Mouse (Mus musculus) spleen, adult 2 months (tissue): ENCODE results near the gene Ppara. TPM values are rescaled to one million over a fixed set of nuclear protein-coding genes. Genes with fewer than 3 reads are reported as not detected.
"Not testable (repeated sequence)": the region's sequence is repeated elsewhere in the genome, so short reads cannot be mapped to it uniquely, and the experiment has no call there.

Experiments used
- DNase-seq, 2 experiments: peaks; one replicate each; pipeline versions ENCODE4 v3.0.0 to v3.0.0-alpha.2; 2012 to 2021; ENCODE audit warnings: low spot score in 2 of 2, low read depth in 1 of 2
- H3K27ac ChIP-seq: fragments of 200-500 bp; 2 replicates; pipeline ENCODE4 v1.5.1; 2012; ENCODE audit warnings: low read length, inconsistent platforms; ENCODE audit not compliant: insufficient read depth
- H3K27me3 ChIP-seq: fragments of 200-500 bp; 2 replicates; pipeline ENCODE4 v1.6.1; 2012; ENCODE audit warnings: mild to moderate bottlenecking, moderate library complexity, low read length, inconsistent platforms; ENCODE audit not compliant: control insufficient read depth, insufficient read depth
- H3K36me3 ChIP-seq: fragments of 200-500 bp; 2 replicates; pipeline ENCODE4 v1.6.1; 2012; ENCODE audit warnings: mild to moderate bottlenecking, low read length, inconsistent platforms; ENCODE audit not compliant: control insufficient read depth, insufficient read depth
- H3K4me1 ChIP-seq: fragments of 200-500 bp; 2 replicates; pipeline ENCODE4 v1.6.1; 2011; ENCODE audit warnings: inconsistent platforms; ENCODE audit not compliant: control insufficient read depth, insufficient read depth, insufficient read length
- H3K4me3 ChIP-seq: fragments of 200-500 bp; 2 replicates; pipeline ENCODE4 v1.5.1; 2011; ENCODE audit warnings: mild to moderate bottlenecking, inconsistent platforms; ENCODE audit not compliant: insufficient read depth, insufficient read length; ENCODE audit errors: extremely low read depth
- CTCF ChIP-seq: fragments of 200-500 bp; IDR thresholded peaks from 2 replicates; pipeline ENCODE4 v1.5.1; 2011; ENCODE audit warnings: mild to moderate bottlenecking, inconsistent platforms; ENCODE audit not compliant: insufficient read depth, insufficient read length, insufficient replicate concordance; ENCODE audit errors: extremely low read depth
- POLR2A ChIP-seq: fragments of 200-500 bp; IDR thresholded peaks from 2 replicates; pipeline ENCODE4 v1.6.1; 2011; ENCODE audit warnings: low read depth, low read length, inconsistent platforms
- WGBS: fragments of 180-500 bp; shearing (Covaris S2); methylation state at CpG from one replicate; pipeline ENCODE4 v1.1.7; 2018; 5-methylcytosine and 5-hydroxymethylcytosine counted together
- polyA plus RNA-seq: library from polyadenylated mRNA; depleted of rRNA; stranded (reverse); fragments of >200 nt; gene quantifications from 2 replicates; pipeline ENCODE4 v1.2.3, GENCODE M21; 2012

Gene Ppara
- polyA plus RNA-seq, 1 experiment: 0.06 TPM

- Histone ChIP-seq H3K36me3 (no peaks in the 10 kb centered on the region), H3K4me3 (no peak overlapping the region), H3K27ac (no peak overlapping the region), H3K27me3 (no peaks in the 10 kb centered on the region), H3K4me1 (no peaks in the 10 kb centered on the region)
- TF ChIP-seq CTCF (no peak), POLR2A (no peak)
- DNase-seq: no peak
- 93% methylated on average over 8 of the region's 8 CpGs for WGBS
These were observed 34.2 kb downstream of the Ppara start for GRCm38 (mm10) chr15:85768991-85769390.

GRCm38 (mm10) chr15:85771306-85772121 lies 36.7 kb downstream of the Ppara start:
- H3K36me3 ChIP-seq: no peaks in the 10 kb centered on the region
- TF ChIP-seq POLR2A (no peak), CTCF (no peak)
- H3K4me3 ChIP-seq: no peak overlapping the region
- H3K4me1 ChIP-seq: no peaks in the 10 kb centered on the region
- 82% methylated on average over 17 of the region's 17 CpGs for WGBS
- no peaks in the 10 kb centered on the region for H3K27me3 ChIP-seq
- DNase-seq: no peak
- no peak overlapping the region for H3K27ac ChIP-seq

GRCm38 (mm10) chr15:85772146-85772740 lies 37.5 kb downstream of the Ppara start:
- no peak for DNase-seq
- H3K4me3 ChIP-seq: no peak overlapping the region

GRCm38 (mm10) chr15:85774419-85774818 lies 39.6 kb downstream of the Ppara start:
- Histone ChIP-seq H3K27me3 (no peaks in the 10 kb centered on the region), H3K4me1 (no peaks in the 10 kb centered on the region), H3K4me3 (no peak overlapping the region), H3K36me3 (no peaks in the 10 kb centered on the region), H3K27ac (no peak overlapping the region)
- no peak for DNase-seq
- 84% methylated on average over 9 of the region's 9 CpGs for WGBS
- TF ChIP-seq CTCF (no peak), POLR2A (no peak)

More at GRCm38 (mm10) chr15:85772146-85772740, 37.5 kb downstream of the Ppara start:
- TF ChIP-seq CTCF (no peak), POLR2A (no peak)
- 55% methylated on average over 11 of the region's 11 CpGs for WGBS
- H3K27ac ChIP-seq: no peak overlapping the region
- H3K4me1 ChIP-seq: no peaks in the 10 kb centered on the region
- no peaks in the 10 kb centered on the region for H3K27me3 ChIP-seq
- no peaks in the 10 kb centered on the region for H3K36me3 ChIP-seq

- H3K4me1 ChIP-seq: no peaks in the 10 kb centered on the region
- TF ChIP-seq POLR2A (no peak), CTCF (no peak)
- 90% methylated on average over 7 of the region's 7 CpGs for WGBS
- H3K4me3 ChIP-seq: no peak overlapping the region
- H3K36me3 ChIP-seq: no peaks in the 10 kb centered on the region
- H3K27ac ChIP-seq: no peak overlapping the region
- DNase-seq: no peak
- no peaks in the 10 kb centered on the region for H3K27me3 ChIP-seq
These were observed 40.2 kb downstream of the Ppara start for GRCm38 (mm10) chr15:85775001-85775400.

- no peak for DNase-seq
- Histone ChIP-seq H3K27ac (no peak overlapping the region), H3K4me1 (no peaks in the 10 kb centered on the region), H3K4me3 (no peak overlapping the region), H3K27me3 (no peaks in the 10 kb centered on the region), H3K36me3 (no peaks in the 10 kb centered on the region)
- WGBS: 55% methylated on average over 2 of the region's 2 CpGs
- no peak for TF ChIP-seq POLR2A
- TF ChIP-seq CTCF: no peak
These were observed 41.5 kb downstream of the Ppara start for GRCm38 (mm10) chr15:85776241-85776640.

GRCm38 (mm10) chr15:85776771-85777170 lies 42.0 kb downstream of the Ppara start:
- Histone ChIP-seq H3K4me3 (no peak overlapping the region), H3K27ac (no peak overlapping the region), H3K4me1 (no peaks in the 10 kb centered on the region), H3K36me3 (no peaks in the 10 kb centered on the region), H3K27me3 (no peaks in the 10 kb centered on the region)
- DNase-seq: no peak
- WGBS: 77% methylated on average over 5 of the region's 5 CpGs
- TF ChIP-seq POLR2A (no peak), CTCF (no peak)

GRCm38 (mm10) chr15:85778891-85779290 lies 44.1 kb downstream of the Ppara start:
- not testable (repeated sequence) for H3K27ac ChIP-seq, H3K4me1 ChIP-seq, DNase-seq, H3K36me3 ChIP-seq, H3K4me3 ChIP-seq, H3K27me3 ChIP-seq
- WGBS: 85% methylated on average over 6 of the region's 6 CpGs
